Mouse (Mus musculus) urinary bladder, adult 2 months (tissue): ENCODE data around the gene Npm1. TPM values are rescaled to one million over a fixed set of nuclear protein-coding genes. Genes with fewer than 3 reads are reported as not detected.

Source experiments
- DNase-seq: peaks from one replicate; pipeline ENCODE4 v3.0.0; 2022; ENCODE audit warnings: low spot score
- polyA plus RNA-seq: library from polyadenylated mRNA; depleted of rRNA; stranded (reverse); fragments of >200 nt; gene quantifications from 2 replicates; pipeline ENCODE4 v1.2.3, GENCODE M21; 2012; rRNA removed

Gene Npm1
- 295 and 406 TPM in 2 replicates for polyA plus RNA-seq

GRCm38 (mm10) chr11:33162998-33163506 is at the start of gene Npm1:
TSS of gene Npm1 (minus strand) at chr11:33163206.
- DNase-seq = peak; percentile 98

- DNase-seq = no peak
Measured at GRCm38 (mm10) chr11:33207411-33207810, 44.4 kb upstream of the Npm1 start.

GRCm38 (mm10) chr11:33204966-33205365 is 42.0 kb upstream of the Npm1 start:
- DNase-seq = no peak

GRCm38 (mm10) chr11:33204329-33204705 is 41.3 kb upstream of the Npm1 start:
- no peak for DNase-seq

GRCm38 (mm10) chr11:33203383-33204328 is 40.6 kb upstream of the Npm1 start, which contains the start of gene Tlx3:
TSS of gene Tlx3 (minus strand) at chr11:33203589.
- no peak for DNase-seq

GRCm38 (mm10) chr11:33202972-33203371 is 40.0 kb upstream of the Npm1 start:
- no peak for DNase-seq

- DNase-seq = no peak
Measured at GRCm38 (mm10) chr11:33202296-33202695, 39.3 kb upstream of the Npm1 start.

- no peak for DNase-seq
Measured at GRCm38 (mm10) chr11:33201626-33202010, 38.6 kb upstream of the Npm1 start.

- no peak for DNase-seq
Measured at GRCm38 (mm10) chr11:33200764-33201625, 38.0 kb upstream of the Npm1 start.

GRCm38 (mm10) chr11:33199906-33200763 is 37.1 kb upstream of the Npm1 start:
- no peak for DNase-seq

GRCm38 (mm10) chr11:33199117-33199514 is 36.1 kb upstream of the Npm1 start:
- no peak for DNase-seq

GRCm38 (mm10) chr11:33198351-33199116 is 35.5 kb upstream of the Npm1 start:
- no peak for DNase-seq

- no peak for DNase-seq
Measured at GRCm38 (mm10) chr11:33197673-33198072, 34.7 kb upstream of the Npm1 start.

- DNase-seq = no peak
Measured at GRCm38 (mm10) chr11:33197133-33197514, 34.1 kb upstream of the Npm1 start.

- DNase-seq = no peak
Measured at GRCm38 (mm10) chr11:33196447-33197132, 33.6 kb upstream of the Npm1 start.

- no peak for DNase-seq
Measured at GRCm38 (mm10) chr11:33195531-33196446, 32.8 kb upstream of the Npm1 start.

- DNase-seq = no peak
Measured at GRCm38 (mm10) chr11:33195061-33195460, 32.1 kb upstream of the Npm1 start.

GRCm38 (mm10) chr11:33193695-33194094 is 30.7 kb upstream of the Npm1 start:
- no peak for DNase-seq

GRCm38 (mm10) chr11:33181804-33182203 is 18.8 kb upstream of the Npm1 start:
- no peak for DNase-seq
